Mouse (Mus musculus) thymus, adult 18-20 months (tissue): ENCODE data around the gene Sh3kbp1.

Source experiments
- DNase-seq, 2 experiments: peaks; one replicate each; pipeline ENCODE4 v3.0.0; 2022; ENCODE audit warnings: mixed read lengths in 2 of 2

Sh3kbp1 gene

GRCm38 (mm10) chrX:159932027-159932426, 305.0 kb downstream of the Sh3kbp1 start:
- no peak for DNase-seq

DNA sequence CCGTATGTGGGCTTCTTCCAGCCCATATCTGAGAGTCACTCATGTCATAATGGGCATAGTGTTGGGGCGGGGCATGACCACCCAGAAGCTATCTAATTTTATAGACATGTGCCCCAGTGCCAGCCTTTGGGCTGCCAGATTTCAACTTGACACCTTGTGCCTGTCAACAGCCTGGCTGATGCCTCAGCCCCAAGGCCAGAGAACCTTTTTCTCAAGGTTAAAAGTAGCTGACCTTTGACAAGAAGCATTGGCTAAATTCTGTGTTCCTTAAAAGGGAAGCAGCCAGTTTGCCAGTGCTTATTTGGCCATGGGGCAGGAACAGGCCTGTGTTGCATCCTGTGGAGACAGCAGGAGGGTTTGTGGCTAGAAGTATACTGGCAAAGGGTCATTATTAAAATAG, 315.5 kb downstream of the Sh3kbp1 start:
- DNase-seq: no peak

DNA sequence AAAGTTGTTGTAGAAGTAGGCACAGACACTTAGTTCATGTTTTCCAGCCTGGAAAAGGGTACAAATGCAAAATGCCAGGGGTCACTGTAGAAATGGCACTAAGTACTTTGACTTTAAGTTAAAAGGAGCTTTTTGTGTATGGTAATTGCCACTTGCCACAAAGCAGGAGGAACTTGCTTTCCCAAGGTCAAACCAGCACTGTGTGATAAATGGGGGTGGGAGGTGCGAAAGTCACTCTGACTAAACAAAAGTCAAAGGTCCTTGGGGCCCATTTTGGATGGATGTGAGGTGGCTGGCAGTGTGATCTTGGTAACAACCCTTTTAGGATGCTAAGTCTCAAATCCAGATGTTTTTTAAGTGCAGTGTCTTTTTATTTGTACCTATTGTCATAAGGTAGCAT, 316.5 kb downstream of the Sh3kbp1 start:
- DNase-seq: no peak

- DNase-seq: no peak
Measured at GRCm38 (mm10) chrX:159953546-159954429, 326.7 kb downstream of the Sh3kbp1 start.

GRCm38 (mm10) chrX:159954430-159954779, 327.3 kb downstream of the Sh3kbp1 start:
- no peak for DNase-seq

GRCm38 (mm10) chrX:159955433-159955832, 328.4 kb downstream of the Sh3kbp1 start:
- no peak for DNase-seq

DNA sequence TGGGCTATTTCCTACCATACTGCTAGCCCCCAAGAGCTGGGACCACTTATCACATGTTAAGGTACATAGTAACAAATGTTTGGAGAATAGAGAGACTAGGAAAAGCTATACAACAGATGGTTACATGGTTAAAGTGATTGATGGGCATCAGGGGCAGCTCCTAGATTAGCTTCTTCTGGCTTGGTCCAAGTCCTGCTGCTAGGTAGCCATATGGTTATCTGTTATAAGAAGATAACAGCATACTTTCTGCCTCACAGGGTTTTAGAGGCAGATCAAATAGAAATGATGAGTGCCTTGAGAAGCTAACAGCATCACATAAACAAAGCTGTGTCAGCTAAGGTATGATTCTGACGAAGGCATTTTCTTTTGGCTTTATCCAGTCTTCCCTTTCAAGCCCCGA, 334.3 kb downstream of the Sh3kbp1 start:
- DNase-seq: no peak

- DNase-seq: no peak
Measured at GRCm38 (mm10) chrX:159963273-159963672, 336.2 kb downstream of the Sh3kbp1 start.

DNA sequence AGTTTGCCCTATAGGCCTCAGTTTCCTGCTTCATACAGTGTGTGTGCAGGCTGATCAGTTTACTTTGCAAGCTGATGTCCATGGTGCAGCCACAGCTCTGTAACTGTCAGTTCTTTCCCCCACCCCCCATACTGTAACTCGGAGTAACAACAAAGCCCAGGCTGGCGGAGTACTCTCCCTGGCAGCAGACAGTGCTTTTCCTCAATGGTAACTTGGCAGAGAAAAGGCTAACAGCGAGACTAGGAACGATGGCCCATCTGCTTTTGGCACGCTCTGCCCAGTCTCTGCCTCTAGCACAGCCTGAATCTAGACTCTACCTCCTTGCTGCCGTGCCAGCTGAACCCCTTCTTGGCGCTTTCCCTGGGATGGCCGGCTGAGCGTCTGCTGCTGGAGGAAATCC, 336.9 kb downstream of the Sh3kbp1 start:
- DNase-seq: no peak

GRCm38 (mm10) chrX:159969025-159969424, 342.0 kb downstream of the Sh3kbp1 start:
- no peak for DNase-seq

- DNase-seq: no peak
Measured at GRCm38 (mm10) chrX:159971091-159971779, 344.2 kb downstream of the Sh3kbp1 start.

DNA sequence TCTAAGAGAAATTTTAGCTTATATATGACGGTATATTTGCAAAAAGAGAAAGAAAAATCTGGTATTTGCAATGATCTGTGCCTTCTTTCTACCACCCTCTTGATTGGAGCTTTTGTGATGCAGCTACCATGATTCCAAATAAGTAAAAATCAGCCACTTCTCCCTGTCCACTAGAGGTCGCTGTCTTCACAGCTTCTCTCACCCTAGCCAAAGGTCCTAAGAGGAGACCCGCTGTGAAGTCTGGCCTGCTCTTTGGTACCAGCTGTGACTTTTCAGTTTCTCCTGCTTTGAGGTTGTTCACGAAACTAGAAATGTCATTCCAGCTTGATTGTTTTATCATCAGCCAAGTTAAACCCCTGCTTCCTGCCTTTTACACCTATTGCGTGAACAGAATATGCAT, 346.7 kb downstream of the Sh3kbp1 start:
- DNase-seq: no peak

DNA sequence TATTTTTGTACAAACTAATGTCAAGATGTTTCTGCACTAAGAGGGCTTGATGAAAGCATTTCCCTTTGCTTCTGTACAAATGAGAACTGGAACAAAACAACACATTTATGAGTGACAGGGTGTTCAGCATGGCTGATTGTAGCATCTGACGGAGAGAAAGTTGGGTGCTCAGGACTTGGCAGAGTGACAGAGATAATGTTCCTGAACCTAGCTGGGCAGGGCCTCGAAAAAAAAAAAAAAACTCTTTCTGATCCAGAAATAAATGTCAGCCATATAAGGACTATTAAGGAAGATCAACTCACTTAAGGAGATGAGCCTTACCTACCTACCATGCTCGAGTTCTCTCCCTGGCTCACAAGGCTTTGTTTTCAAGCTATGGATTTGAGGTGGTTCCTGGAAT, 349.2 kb downstream of the Sh3kbp1 start:
- DNase-seq: no peak

- peak; percentile 27 to 30 for DNase-seq
Measured at GRCm38 (mm10) chrX:159988002-159988960, 361.2 kb downstream of the Sh3kbp1 start, which contains the start of gene Map3k15. Map3k15 (plus strand) TSS chrX:159988433.

DNA sequence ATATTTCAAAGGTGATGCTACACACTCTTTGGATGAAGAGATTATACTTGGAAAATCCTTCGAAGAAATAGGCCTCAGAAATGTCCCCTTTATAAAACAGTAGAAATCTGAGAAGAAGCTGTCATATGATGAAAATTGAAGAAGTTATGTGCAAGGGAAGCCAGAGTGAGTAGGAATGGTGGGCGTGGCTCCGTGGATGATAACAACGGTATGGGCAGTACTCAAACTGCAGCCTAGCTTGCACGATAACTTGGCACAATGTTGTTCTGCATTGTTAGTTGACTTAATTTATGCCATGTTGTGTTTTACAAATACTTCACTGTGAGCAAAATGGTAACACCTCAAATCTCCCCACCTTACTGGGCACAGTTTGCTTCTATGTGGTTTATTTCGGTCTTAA, 368.7 kb downstream of the Sh3kbp1 start:
- no peak for DNase-seq
